Mouse (Mus musculus): ENCODE measurements around the gene Cutal. TPM values are rescaled to one million over a fixed set of nuclear protein-coding genes. Genes with fewer than 3 reads are reported as not detected.
A peak's percentile ranks its signal among the peaks of the same experiment; 100 is the strongest.

Gene Cutal
- polyA plus RNA-seq, 1 experiment from 2014 or later: 0.08 TPM

- DNase-seq (ENCODE audit: low spot score) (peak; percentile 99), ATAC-seq (peak; percentile 95)
- Histone ChIP-seq H3K9ac (ENCODE audit: low read length) (peak overlapping the region; percentile 42; the same call in 1 of the 2 replicates), H3K36me3 (ENCODE audit: control insufficient read depth, insufficient read depth, low read length) (0 out of 2 replicates have a peak, but pooled peaks cover 3% of the 10 kb centered on the region), H3K4me2 (ENCODE audit: low read length) (peak overlapping the region; percentile 51), H3K9me3 (replicated peaks; ENCODE audit: control insufficient read depth, low read length) (no peaks in the 10 kb centered on the region), H3K4me3 (ENCODE audit: low read depth, low read length) (peak overlapping the region; percentile 26), H3K27ac (ENCODE audit: low read depth, low read length) (peak overlapping the region; percentile 50; the same call in 1 of the 2 replicates), H3K4me1 (ENCODE audit: control insufficient read depth, insufficient read depth, low read length) (no peaks in the 10 kb centered on the region; the same call in 1 of the 2 replicates), H3K27me3 (replicated peaks; ENCODE audit: control insufficient read depth, insufficient read depth, low read length) (no peaks in the 10 kb centered on the region)
- under 1% methylated on average over 34 of the region's 34 CpGs for WGBS
These were observed 30.8 kb downstream of the Cutal start for GRCm38 (mm10) chr2:34904849-34905542.

GRCm38 (mm10) chr2:34906426-34906825, 32.2 kb downstream of the Cutal start:
- Histone ChIP-seq H3K27ac (ENCODE audit: low read depth, low read length) (no peak overlapping the region), H3K36me3 (ENCODE audit: control insufficient read depth, insufficient read depth, low read length) (0 out of 2 replicates have a peak, but pooled peaks cover 3% of the 10 kb centered on the region), H3K9ac (ENCODE audit: low read length) (no peak overlapping the region), H3K4me2 (ENCODE audit: low read length) (no peak overlapping the region), H3K27me3 (replicated peaks; ENCODE audit: control insufficient read depth, insufficient read depth, low read length) (no peaks in the 10 kb centered on the region), H3K4me1 (ENCODE audit: control insufficient read depth, insufficient read depth, low read length) (no peaks in the 10 kb centered on the region; the same call in 1 of the 2 replicates), H3K9me3 (replicated peaks; ENCODE audit: control insufficient read depth, low read length) (no peaks in the 10 kb centered on the region), H3K4me3 (ENCODE audit: low read depth, low read length) (no peak overlapping the region)
- no peak for DNase-seq (ENCODE audit: low spot score)
- no peak for ATAC-seq
- WGBS: 77% methylated on average over 6 of the region's 6 CpGs

- WGBS: 63% methylated on average over 12 of the region's 12 CpGs
- no peaks in the 10 kb centered on the region for H3K27me3 ChIP-seq (replicated peaks; ENCODE audit: control insufficient read depth, insufficient read depth, low read length)
- no peaks in the 10 kb centered on the region; the same call in 1 of the 2 replicates for H3K4me1 ChIP-seq (ENCODE audit: control insufficient read depth, insufficient read depth, low read length)
- no peak overlapping the region for H3K4me3 ChIP-seq (ENCODE audit: low read depth, low read length)
- ATAC-seq (no peak), DNase-seq (ENCODE audit: low spot score) (no peak)
- no peak overlapping the region for H3K27ac ChIP-seq (ENCODE audit: low read depth, low read length)
- H3K4me2 ChIP-seq (ENCODE audit: low read length): no peak overlapping the region
- H3K9me3 ChIP-seq (replicated peaks; ENCODE audit: control insufficient read depth, low read length): no peaks in the 10 kb centered on the region
- no peaks in the 10 kb centered on the region for H3K36me3 ChIP-seq (ENCODE audit: control insufficient read depth, insufficient read depth, low read length)
- H3K9ac ChIP-seq (ENCODE audit: low read length): no peak overlapping the region
These were observed 32.8 kb downstream of the Cutal start for GRCm38 (mm10) chr2:34906861-34907604.

GRCm38 (mm10) chr2:34909719-34910118, 35.5 kb downstream of the Cutal start:
- H3K4me2 ChIP-seq (ENCODE audit: low read length): no peak overlapping the region
- ATAC-seq (no peak), DNase-seq (ENCODE audit: low spot score) (no peak)
- H3K27me3 ChIP-seq (replicated peaks; ENCODE audit: control insufficient read depth, insufficient read depth, low read length): 0 out of 2 replicates have a peak, but pooled peaks cover 12% of the 10 kb centered on the region
- H3K9ac ChIP-seq (ENCODE audit: low read length): no peak overlapping the region
- H3K27ac ChIP-seq (ENCODE audit: low read depth, low read length): no peak overlapping the region
- H3K4me3 ChIP-seq (ENCODE audit: low read depth, low read length): no peak overlapping the region
- no peaks in the 10 kb centered on the region for H3K9me3 ChIP-seq (replicated peaks; ENCODE audit: control insufficient read depth, low read length)
- H3K36me3 ChIP-seq (ENCODE audit: control insufficient read depth, insufficient read depth, low read length): no peaks in the 10 kb centered on the region
- 96% methylated on average over 4 of the region's 4 CpGs for WGBS
- H3K4me1 ChIP-seq (ENCODE audit: control insufficient read depth, insufficient read depth, low read length): peaks cover 7% of the 10 kb centered on the region; the same call in 1 of the 2 replicates

GRCm38 (mm10) chr2:34911871-34912270, 37.7 kb downstream of the Cutal start:
- Histone ChIP-seq H3K36me3 (ENCODE audit: control insufficient read depth, insufficient read depth, low read length) (no peaks in the 10 kb centered on the region), H3K27ac (ENCODE audit: low read depth, low read length) (no peak overlapping the region), H3K4me2 (ENCODE audit: low read length) (no peak overlapping the region), H3K4me1 (ENCODE audit: control insufficient read depth, insufficient read depth, low read length) (peaks cover 7% of the 10 kb centered on the region; the same call in 1 of the 2 replicates), H3K4me3 (ENCODE audit: low read depth, low read length) (no peak overlapping the region), H3K9ac (ENCODE audit: low read length) (no peak overlapping the region), H3K27me3 (replicated peaks; ENCODE audit: control insufficient read depth, insufficient read depth, low read length) (0 out of 2 replicates have a peak, but pooled peaks cover 12% of the 10 kb centered on the region), H3K9me3 (replicated peaks; ENCODE audit: control insufficient read depth, low read length) (no peaks in the 10 kb centered on the region)
- WGBS: 89% methylated on average over 5 of the region's 5 CpGs
- no peak for ATAC-seq
- no peak for DNase-seq (ENCODE audit: low spot score)

- no peak for ATAC-seq
- 40% methylated on average over 7 of the region's 7 CpGs for WGBS
- H3K4me3 ChIP-seq (ENCODE audit: low read depth, low read length): peak overlapping the region; percentile 51
These were observed 38.4 kb downstream of the Cutal start for GRCm38 (mm10) chr2:34912613-34913012.

GRCm38 (mm10) chr2:34913218-34914068, 39.2 kb downstream of the Cutal start, which contains the start of gene Phf19:
Gene Phf19, minus strand, starts transcription at chr2:34914026.
- H3K4me2 ChIP-seq (ENCODE audit: low read length): peak within 1 kb of the TSS; percentile 89
- H3K27me3 ChIP-seq (replicated peaks; ENCODE audit: control insufficient read depth, insufficient read depth, low read length): 0 out of 2 replicates have a peak, but pooled peaks cover 12% of the 10 kb centered on the region
- H3K9ac ChIP-seq (ENCODE audit: low read length): peak within 1 kb of the TSS; percentile 68
- H3K4me3 ChIP-seq (ENCODE audit: low read depth, low read length): peak within 1 kb of the TSS; percentile 51
- no peaks in the 10 kb centered on the region for H3K36me3 ChIP-seq (ENCODE audit: control insufficient read depth, insufficient read depth, low read length)
- WGBS: under 1% methylated on average over 58 of the region's 64 CpGs
- H3K4me1 ChIP-seq (ENCODE audit: control insufficient read depth, insufficient read depth, low read length): peaks cover 7% of the 10 kb centered on the region; the same call in 1 of the 2 replicates
- DNase-seq (ENCODE audit: low spot score): peak; percentile 28
- no peaks in the 10 kb centered on the region for H3K9me3 ChIP-seq (replicated peaks; ENCODE audit: control insufficient read depth, low read length)
- no peak within 1 kb of the TSS for H3K27ac ChIP-seq (ENCODE audit: low read depth, low read length)
- peak; percentile 73 for ATAC-seq

More at GRCm38 (mm10) chr2:34912613-34913012, 38.4 kb downstream of the Cutal start:
- no peak for DNase-seq (ENCODE audit: low spot score)
- Histone ChIP-seq H3K27ac (ENCODE audit: low read depth, low read length) (no peak overlapping the region), H3K27me3 (replicated peaks; ENCODE audit: control insufficient read depth, insufficient read depth, low read length) (0 out of 2 replicates have a peak, but pooled peaks cover 12% of the 10 kb centered on the region), H3K9ac (ENCODE audit: low read length) (peak overlapping the region; percentile 68; the same call in 1 of the 2 replicates), H3K4me2 (ENCODE audit: low read length) (peak overlapping the region; percentile 89), H3K36me3 (ENCODE audit: control insufficient read depth, insufficient read depth, low read length) (no peaks in the 10 kb centered on the region), H3K9me3 (replicated peaks; ENCODE audit: control insufficient read depth, low read length) (no peaks in the 10 kb centered on the region), H3K4me1 (ENCODE audit: control insufficient read depth, insufficient read depth, low read length) (peaks cover 7% of the 10 kb centered on the region; the same call in 1 of the 2 replicates)
